Mouse (Mus musculus): ENCODE measurements around the gene Grb2.

Gene Grb2

GRCm38 (mm10) chr11:115649706-115650105, 58.7 kb downstream of the Grb2 start:
- in situ Hi-C loops (cut with MboI; ENCODE audit: low sequenced_read_pairs) = loop anchor here (5.0 kb wide), 1 partner anchor 63 kb away; no protein-coding TSS in a partner anchor

GRCm38 (mm10) chr11:115647459-115647858, 60.9 kb downstream of the Grb2 start:
- in situ Hi-C loops (cut with MboI; ENCODE audit: low sequenced_read_pairs) = loop anchor here (5.0 kb wide), 1 partner anchor 65 kb away; no protein-coding TSS in a partner anchor

GRCm38 (mm10) chr11:115646439-115646838, 62.0 kb downstream of the Grb2 start:
- in situ Hi-C loops (cut with MboI; ENCODE audit: low sequenced_read_pairs) = loop anchor here (5.0 kb wide), 1 partner anchor 66 kb away; no protein-coding TSS in a partner anchor

- in situ Hi-C loops (cut with MboI; ENCODE audit: low sequenced_read_pairs) = loop anchor here (5.0 kb wide), 1 partner anchor 67 kb away; no protein-coding TSS in a partner anchor
Measured at GRCm38 (mm10) chr11:115645498-115645897, 62.9 kb downstream of the Grb2 start.

GRCm38 (mm10) chr11:115644308-115644707, 64.1 kb downstream of the Grb2 start:
- in situ Hi-C loops (cut with MboI; ENCODE audit: low sequenced_read_pairs) = no loop called here

- in situ Hi-C loops (cut with MboI; ENCODE audit: low sequenced_read_pairs) = no loop called here
Measured at GRCm38 (mm10) chr11:115643265-115643664, 65.1 kb downstream of the Grb2 start.

GRCm38 (mm10) chr11:115642705-115643104, 65.7 kb downstream of the Grb2 start:
- in situ Hi-C loops (cut with MboI; ENCODE audit: low sequenced_read_pairs) = no loop called here

GRCm38 (mm10) chr11:115641664-115642036, 66.7 kb downstream of the Grb2 start:
- in situ Hi-C loops (cut with MboI; ENCODE audit: low sequenced_read_pairs) = no loop called here

GRCm38 (mm10) chr11:115640978-115641663, 67.3 kb downstream of the Grb2 start:
- in situ Hi-C loops (cut with MboI; ENCODE audit: low sequenced_read_pairs) = no loop called here

GRCm38 (mm10) chr11:115640311-115640828, 68.0 kb downstream of the Grb2 start:
- in situ Hi-C loops (cut with MboI; ENCODE audit: low sequenced_read_pairs) = no loop called here

GRCm38 (mm10) chr11:115639540-115639939, 68.9 kb downstream of the Grb2 start:
- in situ Hi-C loops (cut with MboI; ENCODE audit: low sequenced_read_pairs) = no loop called here

GRCm38 (mm10) chr11:115638498-115639409, 69.6 kb downstream of the Grb2 start:
- in situ Hi-C loops (cut with MboI; ENCODE audit: low sequenced_read_pairs) = no loop called here

- in situ Hi-C loops (cut with MboI; ENCODE audit: low sequenced_read_pairs) = no loop called here
Measured at GRCm38 (mm10) chr11:115636960-115637359, 71.4 kb downstream of the Grb2 start.

- in situ Hi-C loops (cut with MboI; ENCODE audit: low sequenced_read_pairs) = no loop called here
Measured at GRCm38 (mm10) chr11:115635484-115635883, 72.9 kb downstream of the Grb2 start.

- in situ Hi-C loops (cut with MboI; ENCODE audit: low sequenced_read_pairs) = no loop called here
Measured at GRCm38 (mm10) chr11:115635041-115635440, 73.4 kb downstream of the Grb2 start.

GRCm38 (mm10) chr11:115634109-115634508, 74.3 kb downstream of the Grb2 start:
- in situ Hi-C loops (cut with MboI; ENCODE audit: low sequenced_read_pairs) = no loop called here

GRCm38 (mm10) chr11:115632862-115633261, 75.5 kb downstream of the Grb2 start:
- in situ Hi-C loops (cut with MboI; ENCODE audit: low sequenced_read_pairs) = no loop called here

- in situ Hi-C loops (cut with MboI; ENCODE audit: low sequenced_read_pairs) = no loop called here
Measured at GRCm38 (mm10) chr11:115632247-115632646, 76.2 kb downstream of the Grb2 start.

GRCm38 (mm10) chr11:115631505-115631890, 76.9 kb downstream of the Grb2 start:
- in situ Hi-C loops (cut with MboI; ENCODE audit: low sequenced_read_pairs) = no loop called here

GRCm38 (mm10) chr11:115630532-115631504, 77.6 kb downstream of the Grb2 start:
- in situ Hi-C loops (cut with MboI; ENCODE audit: low sequenced_read_pairs) = no loop called here
